Mouse (Mus musculus) thymus, adult 2 months (tissue): Measurements from ENCODE around the gene Snx9.

Experiments
- CTCF ChIP-seq: fragments of 200-500 bp; IDR thresholded peaks from 2 replicates; pipeline ENCODE4 v1.5.1; 2012; ENCODE audit warnings: mild to moderate bottlenecking, control low read depth, low read length, moderate library complexity, borderline replicate concordance; ENCODE audit not compliant: control insufficient read depth, poor library complexity, insufficient read depth; ENCODE audit errors: extremely low read depth
- POLR2A ChIP-seq: fragments of 200-500 bp; IDR thresholded peaks from 2 replicates; pipeline ENCODE4 v1.6.1; 2012; ENCODE audit warnings: mild to moderate bottlenecking, low read length, control low read depth, moderate library complexity; ENCODE audit not compliant: control insufficient read depth, poor library complexity, insufficient read depth; ENCODE audit errors: extremely low read depth

- no peak for TF ChIP-seq CTCF
- TF ChIP-seq POLR2A = no peak
These were observed 95.1 kb downstream of the Snx9 start for GRCm38 (mm10) chr17:5936276-5936675.
